Mouse (Mus musculus) CH12.LX (cell line): Measurements from ENCODE around the gene Plscr5. TPM values are rescaled to one million over a fixed set of nuclear protein-coding genes. Genes with fewer than 3 reads are reported as not detected.
"Not testable (repeated sequence)": the region's sequence is repeated elsewhere in the genome, so short reads cannot be mapped to it uniquely, and the experiment has no call there.

Source experiments
- DNase-seq: peaks from one replicate; pipeline ENCODE4 v3.0.0-alpha.2; 2013; ENCODE audit errors: extremely low read depth
- H3K27ac ChIP-seq: 2 replicates; pipeline ENCODE4 v1.5.1; 2012; ENCODE audit warnings: low read depth, mild to moderate bottlenecking, control low read depth, moderate library complexity; ENCODE audit not compliant: insufficient read depth
- H3K27me3 ChIP-seq: replicated peaks from 2 replicates; pipeline ENCODE3; 2012; ENCODE audit warnings: inconsistent platforms
- H3K36me3 ChIP-seq, 2 experiments: replicated peaks in 1 of 2; 2 replicates each; pipeline versions ENCODE3 to v1.6.1; 2012; ENCODE audit warnings: inconsistent platforms in 1 of 2, low read length in 1 of 2, mild to moderate bottlenecking in 1 of 2, mixed read lengths in 1 of 2, moderate library complexity in 1 of 2; ENCODE audit not compliant: control insufficient read depth in 1 of 2, insufficient read depth in 1 of 2
- H3K4me1 ChIP-seq, 2 experiments: 2 replicates each; pipeline ENCODE4 v1.6.1; 2012; ENCODE audit warnings: inconsistent platforms in 1 of 2, moderate library complexity in 1 of 2; ENCODE audit not compliant: insufficient read depth in 2 of 2, control insufficient read depth in 1 of 2
- H3K4me2 ChIP-seq: 2 replicates; pipeline ENCODE4 v1.6.1; 2012; ENCODE audit warnings: low read depth, mild to moderate bottlenecking, control low read depth; ENCODE audit not compliant: poor library complexity, insufficient read depth, severe bottlenecking
- H3K4me3 ChIP-seq, 3 experiments: fragments of 150-350 bp in 1 of 3; sonication (generic) in 1 of 3; replicated peaks in 1 of 3; 2 replicates each; pipeline versions ENCODE3 to v1.5.1; 2011 to 2012; ENCODE audit warnings: low read depth in 2 of 3, low read length in 2 of 3, mild to moderate bottlenecking in 2 of 3, moderate library complexity in 2 of 3, control low read depth in 1 of 3, improper control_type of control experiment in 1 of 3, inconsistent platforms in 1 of 3, mixed read lengths in 1 of 3; ENCODE audit not compliant: poor library complexity in 1 of 3
- H3K79me2 ChIP-seq: replicated peaks from 2 replicates; pipeline ENCODE4 v1.6.1; 2012; ENCODE audit warnings: mild to moderate bottlenecking, moderate library complexity; ENCODE audit not compliant: control insufficient read depth, poor library complexity, insufficient read depth, severe bottlenecking; ENCODE audit errors: extremely low read depth
- H3K9ac ChIP-seq: 2 replicates; pipeline ENCODE4 v1.6.1; 2012; ENCODE audit warnings: low read depth, mild to moderate bottlenecking, control low read depth, moderate library complexity; ENCODE audit not compliant: insufficient read depth
- H3K9me3 ChIP-seq: replicated peaks from 2 replicates; pipeline ENCODE3; 2012; ENCODE audit warnings: low read length, inconsistent platforms, mixed read lengths
- CTCF ChIP-seq, 2 experiments: IDR thresholded peaks in 1 of 2; conservative IDR thresholded peaks in 1 of 2; 2 replicates each; pipeline ENCODE4 v1.5.1; 2011 to 2012; ENCODE audit warnings: low read depth in 2 of 2, low read length in 2 of 2, improper control_type of control experiment in 1 of 2, inconsistent platforms in 1 of 2, mild to moderate bottlenecking in 1 of 2, moderate library complexity in 1 of 2
- EP300 ChIP-seq: IDR thresholded peaks from 2 replicates; pipeline ENCODE4 v1.6.1; 2011; ENCODE audit warnings: low read length, improper control_type of control experiment
- JUND ChIP-seq: conservative IDR thresholded peaks from 2 replicates; pipeline ENCODE4 v1.6.1; 2011; ENCODE audit warnings: low read depth, low read length, improper control_type of control experiment
- KAT2A ChIP-seq: IDR thresholded peaks from 2 replicates; pipeline ENCODE4 v1.6.1; 2012; ENCODE audit warnings: low read length, improper control_type of control experiment, inconsistent platforms; ENCODE audit not compliant: insufficient replicate concordance
- MAZ ChIP-seq: IDR thresholded peaks from 2 replicates; pipeline ENCODE4 v1.6.1; 2012; ENCODE audit warnings: low read depth, mild to moderate bottlenecking, inconsistent platforms, low read length, improper control_type of control experiment, moderate library complexity
- POLR2AphosphoS2 ChIP-seq: IDR thresholded peaks from 2 replicates; pipeline ENCODE4 v1.6.1; 2011; ENCODE audit warnings: low read depth, low read length, improper control_type of control experiment
- RAD21 ChIP-seq: IDR thresholded peaks from 2 replicates; pipeline ENCODE4 v1.6.1; 2011; ENCODE audit warnings: low read depth, mild to moderate bottlenecking, low read length, improper control_type of control experiment, moderate library complexity
- SIN3A ChIP-seq: IDR thresholded peaks from 2 replicates; pipeline ENCODE4 v1.6.1; 2012; ENCODE audit warnings: low read length, improper control_type of control experiment, inconsistent platforms
- SMC3 ChIP-seq: IDR thresholded peaks from 2 replicates; pipeline ENCODE4 v1.6.1; 2011; ENCODE audit warnings: low read depth, low read length, improper control_type of control experiment
- ZC3H11A ChIP-seq: IDR thresholded peaks from 2 replicates; pipeline ENCODE4 v1.6.1; 2012; ENCODE audit warnings: low read depth, mild to moderate bottlenecking, inconsistent platforms, low read length, improper control_type of control experiment
- dilution Hi-C: fragments of 300-500 bp; cut with MboI; formaldehyde crosslinking; loops from 2 replicates; pipeline ENCODE4 v1.14.3; 2020; ENCODE audit warnings: low sequenced_read_pairs; ENCODE audit not compliant: extremely low pct_unique_long_range_greater_than_20kb, extremely low pct_ligation_motif_present
- in situ Hi-C: fragments of 300-500 bp; cut with MboI; formaldehyde crosslinking; loops from 3 replicates; pipeline ENCODE4 v1.14.3; 2019; ENCODE audit warnings: low sequenced_read_pairs, low pct_ligation_motif_present, low pct_unique_long_range_greater_than_20kb, mixed read lengths
- polyA plus RNA-seq: library from polyadenylated mRNA; unstranded; fragments of >175 nt; gene quantifications from 2 replicates; pipeline ENCODE4 v1.2.1, GENCODE M21; 2012; ENCODE audit warnings: low read depth; ENCODE audit not compliant: insufficient read length
- total RNA-seq, 2 experiments: library from RNA; depleted of rRNA; stranded (reverse); fragments of 300-350 nt in 1 of 2; fragments of >200 nt in 1 of 2; gene quantifications; 2 replicates each; pipeline ENCODE4 v1.2.3; 2012 to 2014

Gene Plscr5
- total RNA-seq (2012; rRNA removed) = not detected in 2 replicates
- not detected in 2 replicates for total RNA-seq (2014; rRNA removed)
- polyA plus RNA-seq = not detected in 2 replicates

DNA sequence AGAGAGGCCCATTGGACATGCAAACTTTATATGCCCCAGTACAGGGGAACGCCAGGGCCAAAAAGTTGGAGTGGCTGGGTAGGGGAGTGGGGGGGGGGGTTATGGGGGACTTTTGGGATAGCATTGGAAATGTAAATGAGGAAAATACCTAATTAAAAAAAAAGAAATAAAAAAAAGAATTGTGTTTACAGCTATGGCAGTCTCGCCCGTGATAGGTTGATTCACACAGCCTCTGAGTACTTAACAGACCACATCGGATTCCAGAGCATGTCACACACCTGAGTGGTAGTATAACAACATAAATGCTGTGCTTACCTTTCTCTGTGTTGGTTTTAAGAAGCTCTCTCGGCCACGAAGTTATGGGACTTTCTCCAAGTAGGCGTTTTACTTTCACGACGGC lies at the start of gene Plscr5:
Gene Plscr5, plus strand, starts transcription at position 301 of the 400 bp plus-strand sequence.
- dilution Hi-C loops, in situ Hi-C loops, H3K9me3 ChIP-seq, H3K4me3 ChIP-seq, DNase-seq, H3K27me3 ChIP-seq, H3K36me3 ChIP-seq, H3K79me2 ChIP-seq, H3K4me1 ChIP-seq, H3K27ac ChIP-seq, H3K9ac ChIP-seq: not testable (repeated sequence)
- peak within 1 kb of the TSS; percentile 71 for H3K4me2 ChIP-seq

- no peak overlapping the region for H3K4me3 ChIP-seq
- DNase-seq = peak; percentile 59
These were observed 45.0 kb upstream of the Plscr5 start for GRCm38 (mm10) chr9:92147555-92148248.

DNA sequence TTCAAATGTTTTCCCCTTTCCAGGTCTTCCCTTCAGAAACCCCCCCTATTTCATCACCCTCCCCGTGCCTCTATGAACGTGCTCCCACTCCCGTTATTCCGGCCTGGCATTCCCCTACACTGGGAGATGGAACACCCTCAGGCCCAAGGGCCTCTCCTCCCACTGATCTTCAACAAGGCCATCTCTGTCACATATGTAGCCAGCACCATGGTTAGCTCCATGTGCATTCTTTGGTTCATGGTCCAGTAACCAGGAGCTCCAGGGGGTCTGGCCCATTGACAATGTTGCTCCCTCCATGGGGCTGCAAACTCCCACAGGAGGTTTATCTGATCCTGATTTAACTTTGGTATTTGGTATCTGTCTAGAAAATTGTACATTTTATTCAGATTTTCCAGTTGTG lies 30.5 kb upstream of the Plscr5 start:
- DNase-seq = no peak
- no peaks in the 10 kb centered on the region for H3K36me3 ChIP-seq
- in situ Hi-C loops = no loop called here
- H3K9me3 ChIP-seq = no peaks in the 10 kb centered on the region
- dilution Hi-C loops = no loop called here
- no peak overlapping the region for H3K4me3 ChIP-seq
- no peaks in the 10 kb centered on the region for H3K4me1 ChIP-seq
- no peak overlapping the region for H3K9ac ChIP-seq
- no peak overlapping the region for H3K27ac ChIP-seq
- TF ChIP-seq POLR2AphosphoS2 = no peak
- no peak for TF ChIP-seq JUND
- H3K4me2 ChIP-seq = no peak overlapping the region
- H3K79me2 ChIP-seq = no peaks in the 10 kb centered on the region
- H3K27me3 ChIP-seq = no peaks in the 10 kb centered on the region

More at GRCm38 (mm10) chr9:92147555-92148248, 45.0 kb upstream of the Plscr5 start:
- no peak overlapping the region for H3K27ac ChIP-seq
- no peaks in the 10 kb centered on the region for H3K27me3 ChIP-seq
- H3K9ac ChIP-seq = no peak overlapping the region
- no peaks in the 10 kb centered on the region for H3K9me3 ChIP-seq
- dilution Hi-C loops (no loop called here), in situ Hi-C loops (loop anchor here (25.0 kb wide), 1 partner anchor 465 kb away; no protein-coding TSS in a partner anchor)
- no peaks in the 10 kb centered on the region for H3K36me3 ChIP-seq
- no peak overlapping the region for H3K4me2 ChIP-seq
- no peak for TF ChIP-seq EP300
- peak; percentile 56 for TF ChIP-seq ZC3H11A
- no peak for TF ChIP-seq KAT2A
- peak; percentile 79 for TF ChIP-seq SMC3
- no peak for TF ChIP-seq SIN3A
- TF ChIP-seq RAD21 = peak; percentile 84
- peak; percentile 66; the same call in 1 of the 2 replicates for TF ChIP-seq MAZ
- no peak for TF ChIP-seq POLR2AphosphoS2
- TF ChIP-seq CTCF (conservative IDR thresholded peaks at IDR 0.05 in 1 of 2, IDR thresholded peaks at IDR 0.05 in 1 of 2; ENCODE audit: low read depth in 2 of 2, low read length in 2 of 2) = peak in 1 of 2 experiments; percentile 86; a peak in 2 of 4 replicates
- H3K4me1 ChIP-seq = no peaks in the 10 kb centered on the region
- no peaks in the 10 kb centered on the region for H3K79me2 ChIP-seq
